Mouse (Mus musculus) gastrocnemius, adult 18-20 months (tissue): ENCODE measurements around the gene Lingo1. TPM values are rescaled to one million over a fixed set of nuclear protein-coding genes. Genes with fewer than 3 reads are reported as not detected.
A peak's percentile ranks its signal among the peaks of the same experiment; 100 is the strongest.

ENCODE experiments used
- DNase-seq: peaks from one replicate; pipeline ENCODE4 v3.0.0; 2021; ENCODE audit warnings: low spot score
- total RNA-seq, 2 experiments: library from RNA; stranded (reverse); gene quantifications; 2 replicates each; pipeline ENCODE4 v1.2.3; 2021

Lingo1 gene
- total RNA-seq, 2 experiments from 2014 or later = 0.37 to 0.66 TPM

GRCm38 (mm10) chr9:56727703-56728684, 68.3 kb downstream of the Lingo1 start:
- peak; percentile 37 for DNase-seq

- DNase-seq = peak; percentile 70
Measured at GRCm38 (mm10) chr9:56725814-56726213, 70.5 kb downstream of the Lingo1 start.

- DNase-seq = no peak
Measured at GRCm38 (mm10) chr9:56722089-56722825, 74.0 kb downstream of the Lingo1 start.

DNA sequence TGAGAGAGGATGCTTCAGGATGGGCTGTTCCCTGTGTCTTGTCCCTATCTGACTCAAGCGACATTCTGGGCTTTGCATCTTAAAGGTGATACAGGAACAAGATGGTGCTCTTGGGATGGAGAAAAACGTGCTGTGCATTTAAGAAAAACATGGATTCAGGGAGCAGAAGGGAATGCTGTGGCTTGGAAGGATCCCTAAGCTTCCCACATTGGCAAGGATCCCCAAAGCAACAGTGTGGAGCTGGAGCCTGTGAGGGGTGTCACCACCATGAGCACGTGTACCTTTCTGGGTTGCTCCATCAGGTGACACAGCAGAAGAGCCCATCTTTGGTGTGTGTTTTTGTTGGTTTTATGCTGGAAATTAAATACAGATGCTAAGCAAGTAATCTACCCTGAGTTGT, 77.3 kb downstream of the Lingo1 start:
- no peak for DNase-seq

GRCm38 (mm10) chr9:56716565-56716964, 79.7 kb downstream of the Lingo1 start:
- no peak for DNase-seq

- DNase-seq = no peak
Measured at GRCm38 (mm10) chr9:56716066-56716465, 80.2 kb downstream of the Lingo1 start.

DNA sequence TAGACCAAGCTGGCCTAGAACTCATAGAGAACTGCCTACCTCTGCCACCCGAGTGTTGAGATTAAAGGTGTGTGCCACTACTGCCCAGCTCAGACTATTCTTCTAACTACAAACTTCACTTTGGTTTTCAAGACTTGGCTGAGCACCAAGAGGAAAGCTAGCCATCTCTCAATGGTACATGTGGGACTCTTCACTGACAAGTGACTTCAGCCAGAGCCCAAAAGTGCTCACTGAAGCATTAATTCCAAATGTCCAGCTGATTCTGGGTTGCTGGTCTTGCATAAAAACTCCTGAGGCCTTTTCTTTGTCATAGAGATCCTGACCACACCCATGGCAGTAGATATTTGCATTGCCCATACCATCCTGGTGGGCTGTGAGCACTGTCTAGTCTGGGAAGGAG, 81.9 kb downstream of the Lingo1 start:
- no peak for DNase-seq

GRCm38 (mm10) chr9:56712667-56713369, 83.5 kb downstream of the Lingo1 start:
- peak; percentile 77 for DNase-seq

DNA sequence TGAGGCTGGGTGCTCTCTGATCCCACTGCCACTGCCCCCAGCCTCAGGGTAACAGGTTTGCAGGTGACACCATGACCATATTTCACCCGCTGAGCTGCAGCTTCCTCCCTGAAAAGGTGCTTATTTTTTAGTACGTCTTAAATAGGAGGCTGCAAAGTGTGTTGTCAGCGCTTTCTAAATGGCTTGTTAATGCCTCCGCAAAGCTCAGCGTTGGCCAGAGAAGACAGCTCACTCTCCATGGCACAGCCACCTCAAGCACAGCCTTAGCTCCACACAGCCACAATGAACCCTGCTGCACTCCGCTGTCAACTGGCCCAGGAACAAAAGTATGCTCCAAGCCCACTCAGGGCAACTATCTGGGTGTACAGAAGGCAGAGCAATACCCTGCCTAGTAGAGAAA, 85.3 kb downstream of the Lingo1 start:
- DNase-seq = no peak

- no peak for DNase-seq
Measured at GRCm38 (mm10) chr9:56706482-56707085, 89.7 kb downstream of the Lingo1 start.

GRCm38 (mm10) chr9:56701394-56701793, 94.9 kb downstream of the Lingo1 start:
- DNase-seq = no peak

DNA sequence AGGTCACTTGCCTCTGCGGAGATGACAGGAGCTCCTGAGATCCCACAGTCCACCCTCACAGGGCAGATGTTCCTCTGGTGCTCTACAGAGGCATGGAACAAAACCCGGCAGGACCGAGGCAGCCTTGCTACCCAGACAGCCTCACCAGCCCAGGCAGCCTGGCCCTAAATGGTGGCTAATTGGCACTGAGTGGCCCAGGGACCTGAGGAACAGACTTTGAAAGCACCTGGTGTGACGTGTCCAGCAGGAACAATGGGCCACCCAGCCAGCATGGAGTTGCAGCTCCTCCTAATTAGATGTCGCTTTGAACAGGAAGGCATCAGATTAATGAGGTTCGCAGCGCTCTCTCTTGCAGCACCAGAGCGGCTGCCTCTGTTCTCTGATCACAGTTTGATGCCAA, 95.4 kb downstream of the Lingo1 start:
- DNase-seq = no peak

GRCm38 (mm10) chr9:56698715-56699370, 97.4 kb downstream of the Lingo1 start:
- DNase-seq = no peak

GRCm38 (mm10) chr9:56694079-56694478, 102.2 kb downstream of the Lingo1 start:
- DNase-seq = no peak

DNA sequence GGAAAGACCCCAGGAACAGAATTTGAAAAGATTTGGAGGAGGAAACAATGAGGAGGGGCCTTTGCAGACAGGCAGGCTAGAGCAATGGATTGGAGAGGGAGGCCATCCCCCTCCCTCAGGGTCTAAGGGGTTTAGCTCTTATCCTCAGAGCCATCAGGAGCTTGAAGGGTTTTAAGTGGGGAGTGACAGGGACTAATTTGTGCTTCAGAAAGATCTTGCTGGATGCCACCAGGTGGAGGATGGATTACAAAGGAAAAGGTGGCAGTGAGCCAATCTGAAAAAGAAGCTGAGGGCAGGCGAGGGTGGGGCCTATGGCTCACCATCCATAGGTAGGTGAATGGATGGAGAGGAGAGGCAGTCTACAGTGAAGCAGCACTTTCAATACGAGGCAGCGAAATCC, 105.0 kb downstream of the Lingo1 start:
- no peak for DNase-seq

GRCm38 (mm10) chr9:56690679-56691078, 105.6 kb downstream of the Lingo1 start:
- no peak for DNase-seq

- no peak for DNase-seq
Measured at GRCm38 (mm10) chr9:56687490-56687889, 108.8 kb downstream of the Lingo1 start.

DNA sequence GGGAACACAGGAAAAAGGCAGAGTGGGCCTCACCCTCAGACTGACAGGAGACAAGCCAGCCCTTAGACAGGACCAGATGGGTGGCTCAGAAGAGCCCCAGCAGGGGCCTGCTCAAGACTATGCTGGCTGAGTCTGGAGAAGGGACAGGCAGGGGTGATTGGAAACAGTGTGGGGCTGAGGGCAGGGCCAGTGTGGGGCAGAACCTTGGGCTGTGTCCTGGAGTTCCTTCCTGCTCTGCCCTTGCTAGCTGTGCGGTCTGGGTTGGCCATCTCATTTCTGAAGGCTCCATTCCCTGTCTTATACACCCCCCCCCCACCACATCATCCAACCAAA, 109.2 kb downstream of the Lingo1 start:
- no peak for DNase-seq

GRCm38 (mm10) chr9:56686339-56687144, 109.7 kb downstream of the Lingo1 start:
- DNase-seq = no peak

GRCm38 (mm10) chr9:56682826-56683225, 113.4 kb downstream of the Lingo1 start:
- DNase-seq = no peak
